ENCODE assay signal across 10 mouse cellular contexts in genomic region chr10:68103078-68103855, GRCm38 (mm10).
DNase-seq lines count a peak whose midpoint lies in the region; ATAC-seq and TF ChIP-seq lines count a peak whose summit lies in the region.
"Had no signal": no experiment of that assay in that cellular context is flagged by ENCODE, and none has a peak within 500 bp of the region (broad histone marks: within the 10 kb centered on the region; RNA-seq: fewer than 3 reads in every experiment).

No protein-coding gene starts in this region.

- DNase-seq in layer of hippocampus, adult 2 months (ENCODE audit: low spot score in 2 of 2), result no peak
- DNase-seq in layer of hippocampus, postnatal 14 days (ENCODE audit: low spot score in 2 of 2), result no peak
- DNase-seq in skeletal muscle tissue, adult 2 months (ENCODE audit: low read depth, low spot score), result peak; percentile 49
- no peak for DNase-seq in urinary bladder, postnatal 4 days (ENCODE audit: low spot score in 2 of 2)
- DNase-seq: adrenal gland, postnatal 36 days had no signal

- H3K9ac ChIP-seq in heart, embryonic 13.5 days, result no peak overlapping the region
- no peak overlapping the region for H3K9ac ChIP-seq in heart, embryonic 11.5 days (ENCODE audit: low read depth, low read length)
- H3K9ac ChIP-seq in embryonic facial prominence, embryonic 13.5 days, result no peak overlapping the region

- H3K4me2 ChIP-seq in heart, embryonic 13.5 days, result no peak overlapping the region
- H3K4me2 ChIP-seq in heart, embryonic 11.5 days, result no peak overlapping the region
- H3K4me2 ChIP-seq in embryonic facial prominence, embryonic 13.5 days, result no peak overlapping the region

- peaks cover 59% of the 10 kb centered on the region for H3K4me1 ChIP-seq in heart, embryonic 13.5 days
- H3K4me1 ChIP-seq in heart, embryonic 11.5 days (ENCODE audit: control insufficient read depth, insufficient read depth, low read length), result peaks cover 19% of the 10 kb centered on the region
- H3K4me1 ChIP-seq in embryonic facial prominence, embryonic 13.5 days, result peaks cover 52% of the 10 kb centered on the region

- TF ChIP-seq CTCF in layer of hippocampus, adult 2 months (conservative IDR thresholded peaks at IDR 0.05), result no peak

- ATAC-seq in heart, embryonic 13.5 days (ENCODE audit: extremely low read depth, insufficient number of reproducible peaks, low FRiP score, low TSS enrichment), result no peak
- no peak for ATAC-seq in heart, embryonic 11.5 days (replicated peaks; ENCODE audit: insufficient number of reproducible peaks, low FRiP score, low TSS enrichment)
- no peak for ATAC-seq in embryonic facial prominence, embryonic 13.5 days (ENCODE audit: insufficient number of reproducible peaks, insufficient read depth, low FRiP score, low TSS enrichment, low read depth)
- ATAC-seq: CD4-positive, CD25-positive, alpha-beta regulatory T cell, adult 4 months; forebrain, embryonic 14.5 days had no signal

- no peaks in the 10 kb centered on the region for H3K9me3 ChIP-seq in heart, embryonic 13.5 days
- H3K9me3 ChIP-seq in heart, embryonic 11.5 days (replicated peaks; ENCODE audit: control insufficient read depth, low read length), result no peaks in the 10 kb centered on the region
- H3K9me3 ChIP-seq in embryonic facial prominence, embryonic 13.5 days, result no peaks in the 10 kb centered on the region

- H3K36me3 ChIP-seq in heart, embryonic 13.5 days, result peaks cover 49% of the 10 kb centered on the region
- H3K36me3 ChIP-seq in heart, embryonic 11.5 days (ENCODE audit: control insufficient read depth, insufficient read depth, low read length), result peaks cover 1% of the 10 kb centered on the region
- H3K36me3 ChIP-seq in embryonic facial prominence, embryonic 13.5 days, result peaks cover 23% of the 10 kb centered on the region

- H3K4me3 ChIP-seq in heart, embryonic 13.5 days, result no peak overlapping the region
- no peak overlapping the region for H3K4me3 ChIP-seq in heart, embryonic 11.5 days (ENCODE audit: low read depth, low read length)
- no peak overlapping the region for H3K4me3 ChIP-seq in layer of hippocampus, adult 2 months
- no peak overlapping the region for H3K4me3 ChIP-seq in embryonic facial prominence, embryonic 13.5 days

- peak overlapping the region; percentile 85 for H3K27ac ChIP-seq in heart, embryonic 13.5 days (replicated peaks)
- H3K27ac ChIP-seq in heart, embryonic 11.5 days (ENCODE audit: low read depth, low read length), result no peak overlapping the region
- peak overlapping the region; percentile 87 for H3K27ac ChIP-seq in layer of hippocampus, adult 2 months
- H3K27ac ChIP-seq in embryonic facial prominence, embryonic 13.5 days, result peak overlapping the region; percentile 87

- no peaks in the 10 kb centered on the region for H3K27me3 ChIP-seq in heart, embryonic 13.5 days (replicated peaks)
- no peaks in the 10 kb centered on the region for H3K27me3 ChIP-seq in heart, embryonic 11.5 days (ENCODE audit: control insufficient read depth, insufficient read depth, low read length)
- H3K27me3 ChIP-seq in embryonic facial prominence, embryonic 13.5 days, result no peaks in the 10 kb centered on the region

- 74% methylated on average over 6 of the region's 6 CpGs for WGBS in heart, embryonic 13.5 days
- 77% methylated on average over 6 of the region's 6 CpGs for WGBS in heart, embryonic 11.5 days (ENCODE audit: insufficient replicate concordance)
- 36% methylated on average over 6 of the region's 6 CpGs for WGBS in embryonic facial prominence, embryonic 13.5 days
